Mouse (Mus musculus): ENCODE data around the gene Rara. TPM values are rescaled to one million over a fixed set of nuclear protein-coding genes. Genes with fewer than 3 reads are reported as not detected.
A peak's percentile ranks its signal among the peaks of the same experiment; 100 is the strongest.

Rara gene
- total RNA-seq, 2 experiments from 2014 or later = 16.2 to 16.7 TPM

- peak in 1 of 2 experiments; percentile 25 for DNase-seq (ENCODE audit: low spot score in 2 of 2)
These were observed 37.9 kb downstream of the Rara start for GRCm38 (mm10) chr11:98965416-98966077.

GRCm38 (mm10) chr11:98966499-98967141 lies 39.0 kb downstream of the Rara start:
- peak; percentile 52 to 66 for DNase-seq (ENCODE audit: low spot score in 2 of 2)

- DNase-seq (ENCODE audit: low spot score in 2 of 2) = peak in 1 of 2 experiments; percentile 22
These were observed 40.5 kb downstream of the Rara start for GRCm38 (mm10) chr11:98968079-98968478.

DNA sequence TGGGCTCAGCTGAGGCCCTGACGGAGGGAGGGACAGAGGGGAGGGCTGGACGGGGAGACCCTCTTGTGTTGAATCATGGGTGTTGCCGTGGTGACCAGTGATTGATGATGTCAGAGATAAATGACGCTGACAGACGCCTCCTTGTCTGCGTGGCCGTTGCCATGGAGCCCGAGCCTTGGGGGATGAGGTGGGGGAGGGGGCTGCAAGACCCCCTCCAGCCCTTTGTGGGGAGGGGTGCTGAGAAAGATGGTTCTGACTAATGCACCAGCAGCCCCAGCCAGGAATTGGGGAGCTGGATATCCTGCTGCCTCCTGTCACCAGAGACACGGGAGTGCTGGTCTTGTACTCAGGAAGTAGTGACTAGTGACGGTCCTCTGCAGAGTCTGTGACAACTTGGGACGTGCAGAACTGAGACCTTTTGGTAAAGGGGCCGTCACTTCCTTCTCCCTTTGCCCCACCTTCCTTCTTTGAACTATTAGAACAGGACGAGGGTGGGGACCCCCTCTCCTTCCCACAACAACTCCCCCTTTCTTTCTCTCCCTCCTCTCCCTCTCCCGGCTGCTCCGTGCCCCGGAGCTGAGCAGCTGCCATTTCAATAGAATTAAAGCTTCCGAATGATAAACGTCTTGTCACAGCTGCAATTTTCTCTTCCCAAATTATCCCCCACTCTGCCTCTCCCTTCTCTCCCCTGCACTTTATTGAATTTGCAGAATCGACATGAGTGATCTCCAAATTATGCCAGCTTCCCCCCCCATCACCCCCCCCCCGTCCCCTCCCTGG lies 41.3 kb downstream of the Rara start:
- DNase-seq (ENCODE audit: low spot score in 2 of 2) = peak in 1 of 2 experiments; percentile 23

GRCm38 (mm10) chr11:98969496-98969927 lies 41.9 kb downstream of the Rara start:
- peak in 1 of 2 experiments; percentile 26 for DNase-seq (ENCODE audit: low spot score in 2 of 2)

DNA sequence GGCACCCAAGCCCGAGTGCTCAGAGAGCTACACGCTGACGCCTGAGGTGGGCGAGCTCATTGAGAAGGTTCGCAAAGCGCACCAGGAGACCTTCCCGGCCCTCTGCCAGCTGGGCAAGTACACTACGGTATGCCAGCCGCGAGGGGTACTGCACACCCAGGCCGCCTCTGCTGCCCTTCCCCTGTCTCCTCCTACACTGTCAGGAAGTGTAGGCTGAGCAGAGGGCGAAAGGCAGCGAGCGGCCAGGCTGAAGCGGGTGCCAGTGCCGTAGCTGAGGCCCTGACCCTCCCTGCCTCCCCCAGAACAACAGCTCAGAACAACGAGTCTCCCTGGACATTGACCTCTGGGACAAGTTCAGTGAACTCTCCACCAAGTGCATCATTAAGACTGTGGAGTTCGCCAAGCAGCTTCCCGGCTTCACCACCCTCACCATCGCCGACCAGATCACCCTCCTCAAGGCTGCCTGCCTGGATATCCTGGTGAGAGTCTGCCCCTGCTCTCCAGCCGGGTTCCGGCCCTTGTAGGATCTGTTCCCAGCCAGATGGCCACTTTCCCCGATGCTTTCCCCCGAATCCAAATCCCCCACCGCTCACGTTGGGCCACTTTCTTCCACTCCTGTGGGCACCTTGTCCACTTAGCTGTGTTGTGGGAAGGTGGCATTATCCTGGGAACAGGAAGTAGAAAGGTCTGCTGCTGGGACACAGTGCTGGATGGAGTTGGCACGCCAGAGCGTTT lies 42.7 kb downstream of the Rara start:
- DNase-seq (ENCODE audit: low spot score in 2 of 2) = no peak

- peak; percentile 47 to 63 for DNase-seq (ENCODE audit: low spot score in 2 of 2)
These were observed 43.9 kb downstream of the Rara start for GRCm38 (mm10) chr11:98971316-98972031.

GRCm38 (mm10) chr11:98972215-98972614 lies 44.6 kb downstream of the Rara start:
- DNase-seq (ENCODE audit: low spot score in 2 of 2) = peak; percentile 89 to 93

- no peak for DNase-seq (ENCODE audit: low spot score in 2 of 2)
These were observed 45.3 kb downstream of the Rara start for GRCm38 (mm10) chr11:98972801-98973360.

DNA sequence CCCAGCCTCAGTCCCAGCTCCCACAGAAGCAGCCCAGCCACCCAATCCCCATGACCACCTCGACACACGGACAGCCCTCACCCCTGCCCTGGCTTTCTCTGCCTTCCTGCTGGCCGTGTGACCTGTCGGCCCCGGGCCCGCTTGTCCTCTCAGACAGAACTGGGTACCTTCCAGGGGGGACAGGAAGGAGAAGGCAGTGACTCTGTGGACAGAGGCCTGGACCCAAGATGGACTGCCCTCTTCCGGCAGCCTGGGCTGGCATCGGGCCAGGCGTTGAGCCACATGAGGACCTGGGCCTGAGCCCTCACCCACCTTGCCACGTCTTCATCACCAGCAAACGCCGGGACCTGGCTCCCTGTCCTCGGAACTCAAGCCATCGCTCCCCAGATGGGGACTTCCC lies 46.0 kb downstream of the Rara start:
- peak; percentile 29 to 46 for DNase-seq (ENCODE audit: low spot score in 2 of 2)

DNA sequence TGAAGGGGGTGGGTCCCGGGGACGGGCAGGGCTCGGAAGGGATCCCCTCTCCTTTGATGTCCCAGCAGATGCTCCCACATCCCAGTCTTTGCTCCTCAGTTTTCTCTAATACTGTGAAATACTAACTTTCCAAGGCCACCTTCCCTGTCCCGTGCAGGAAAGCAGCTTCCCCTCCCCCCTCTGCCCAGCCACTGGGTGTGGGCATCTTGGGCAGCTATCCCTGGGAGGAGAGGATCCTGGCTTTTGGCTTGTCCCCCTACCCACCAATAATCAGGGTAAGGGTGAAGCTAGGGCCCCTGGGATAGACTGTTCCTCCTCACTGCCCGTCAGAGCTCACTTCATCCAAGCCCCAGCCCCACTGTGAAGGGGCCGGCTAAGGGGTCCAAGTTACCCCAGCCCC lies 46.6 kb downstream of the Rara start:
- peak in 1 of 2 experiments; percentile 17 for DNase-seq (ENCODE audit: low spot score in 2 of 2)

- DNase-seq (ENCODE audit: low spot score in 2 of 2) = peak; percentile 80
These were observed 47.5 kb downstream of the Rara start for GRCm38 (mm10) chr11:98974871-98975719.

GRCm38 (mm10) chr11:98978526-98979148 lies 51.0 kb downstream of the Rara start:
- DNase-seq (ENCODE audit: low spot score in 2 of 2) = no peak

DNA sequence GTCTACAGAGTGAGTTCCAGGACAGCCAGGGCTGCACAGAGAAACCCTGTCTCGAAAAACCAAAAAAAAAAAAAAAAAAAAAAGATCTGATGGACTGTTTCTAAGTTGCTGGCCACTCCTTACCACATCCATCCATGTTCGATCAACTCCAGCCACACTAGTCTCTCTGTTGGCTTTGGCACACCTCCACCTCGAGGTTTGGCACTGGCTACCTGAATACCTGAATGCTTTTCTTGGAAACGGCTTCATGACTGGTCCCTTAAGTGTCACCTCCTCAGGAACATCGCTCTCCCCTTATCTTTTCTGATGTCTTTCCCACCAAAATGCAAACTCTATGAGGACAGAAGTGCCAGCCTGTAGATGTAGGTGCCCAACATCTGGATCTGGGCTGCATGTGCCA lies 51.7 kb downstream of the Rara start:
- DNase-seq (ENCODE audit: low spot score in 2 of 2) = no peak

GRCm38 (mm10) chr11:98981289-98981996 lies 53.8 kb downstream of the Rara start:
- no peak for DNase-seq (ENCODE audit: low spot score in 2 of 2)

DNA sequence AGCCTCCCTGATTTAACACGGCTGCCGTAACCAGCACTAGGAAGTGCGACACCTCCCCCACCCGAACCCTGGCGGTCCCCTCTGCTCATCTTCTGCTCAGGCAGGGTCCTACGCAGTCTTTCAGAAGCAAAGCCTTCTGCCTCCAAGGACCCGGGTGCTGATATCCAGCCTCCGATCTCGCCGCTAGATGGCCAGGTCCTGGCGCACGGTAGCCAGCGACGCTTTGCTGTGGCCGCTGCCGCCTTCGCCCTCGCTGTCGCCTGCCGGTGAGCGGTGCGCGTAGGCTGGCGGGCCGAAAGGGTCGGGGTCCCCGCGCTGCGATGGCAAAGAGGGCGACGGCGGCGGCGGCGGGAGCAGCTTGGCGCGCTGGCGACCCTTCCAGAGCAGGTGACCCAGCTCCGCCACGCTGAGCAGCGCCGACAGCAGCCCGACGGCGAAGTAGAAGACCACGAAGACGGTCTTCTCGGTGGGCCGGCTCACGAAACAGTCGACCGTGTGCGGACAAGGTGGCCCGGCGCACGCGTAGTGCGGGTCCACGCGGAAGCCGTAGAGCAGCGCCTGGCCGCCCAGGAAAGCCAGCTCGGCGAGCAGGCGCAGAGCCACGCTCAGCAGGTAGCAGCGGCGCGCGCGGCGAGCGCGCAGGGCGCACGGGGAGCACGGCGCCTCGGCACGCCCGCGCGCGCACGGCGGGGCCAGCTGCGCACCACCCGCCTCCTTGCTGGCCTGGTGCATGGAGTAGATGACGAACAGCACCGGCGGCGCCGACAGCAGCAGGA lies 54.6 kb downstream of the Rara start:
- peak; percentile 51 to 55 for DNase-seq (ENCODE audit: low spot score in 2 of 2)

DNA sequence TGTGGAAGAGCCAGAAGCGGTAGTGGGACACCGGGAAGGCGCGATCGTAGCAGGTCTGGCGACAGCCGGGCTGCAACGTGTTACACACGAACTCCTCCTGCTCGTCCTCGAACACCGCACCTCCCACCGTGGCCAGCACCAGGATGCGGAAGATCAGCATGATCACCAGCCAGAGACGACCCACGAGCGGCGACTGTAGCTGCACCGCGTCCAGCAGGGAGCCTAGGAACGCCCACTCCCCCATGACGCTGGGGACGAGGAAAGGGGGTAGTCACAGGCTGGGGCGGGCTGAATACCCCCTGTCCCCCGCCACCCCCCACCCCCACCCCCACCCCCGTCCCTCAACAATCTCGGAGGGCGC lies 55.1 kb downstream of the Rara start, which contains the start of gene Gjd3:
Gene Gjd3, minus strand, starts transcription at position 244 of the 361 bp plus-strand sequence.
- DNase-seq (ENCODE audit: low spot score in 2 of 2) = no peak
